Mouse (Mus musculus) liver, embryonic 14.5 days (tissue): ENCODE results near the gene Epha4. TPM values are rescaled to one million over a fixed set of nuclear protein-coding genes. Genes with fewer than 3 reads are reported as not detected.

Experiments used
- ATAC-seq: fragments of 200-750 bp; cut with Nextera tagmentation; 2 replicates; pipeline ENCODE4 v1.8.0; 2017; ENCODE audit warnings: moderate number of reproducible peaks, mild to moderate bottlenecking, moderate library complexity; ENCODE audit not compliant: insufficient read depth
- DNase-seq, 3 experiments: peaks; one replicate each; pipeline ENCODE4 v3.0.0-alpha.2; 2012 to 2013; ENCODE audit warnings: low read depth in 3 of 3, low spot score in 3 of 3
- H3K27ac ChIP-seq: fragments of 300-500 bp; sonication (generic); 2 replicates; pipeline ENCODE4 v1.5.1; 2014; ENCODE audit warnings: moderate library complexity, mild to moderate bottlenecking, control low read depth, inconsistent platforms
- H3K27me3 ChIP-seq: fragments of 300-500 bp; sonication (generic); 2 replicates; pipeline ENCODE4 v1.6.1; 2014; ENCODE audit warnings: mild to moderate bottlenecking, low read length, moderate library complexity; ENCODE audit not compliant: control insufficient read depth, insufficient read depth
- H3K36me3 ChIP-seq: fragments of 300-500 bp; sonication (generic); replicated peaks from 2 replicates; pipeline ENCODE4 v1.6.1; 2014; ENCODE audit warnings: low read depth; ENCODE audit not compliant: control insufficient read depth, insufficient read depth
- H3K4me1 ChIP-seq, 2 experiments: fragments of 200-500 bp in 1 of 2; fragments of 300-500 bp in 1 of 2; sonication (generic) in 1 of 2; replicated peaks; 2 replicates each; pipeline ENCODE4 v1.6.1; 2012 to 2014; ENCODE audit warnings: antibody characterized with exemption in 1 of 2, inconsistent platforms in 1 of 2, low read length in 1 of 2; ENCODE audit not compliant: control insufficient read depth in 2 of 2, insufficient read depth in 2 of 2
- H3K4me2 ChIP-seq: fragments of 300-500 bp; sonication (generic); 2 replicates; pipeline ENCODE4 v1.6.1; 2014; ENCODE audit warnings: low read depth, mild to moderate bottlenecking, control low read depth, moderate library complexity
- H3K4me3 ChIP-seq, 2 experiments: fragments of 200-500 bp in 1 of 2; fragments of 300-500 bp in 1 of 2; sonication (generic) in 1 of 2; 2 replicates each; pipeline ENCODE4 v1.5.1; 2012 to 2014; ENCODE audit warnings: low read depth in 2 of 2, low read length in 2 of 2, mild to moderate bottlenecking in 2 of 2, control low read depth in 1 of 2, inconsistent platforms in 1 of 2, moderate library complexity in 1 of 2; ENCODE audit not compliant: insufficient read depth in 1 of 2
- H3K9ac ChIP-seq: fragments of 300-500 bp; sonication (generic); replicated peaks from 2 replicates; pipeline ENCODE4 v1.6.1; 2014; ENCODE audit warnings: mild to moderate bottlenecking, control low read depth, moderate library complexity
- H3K9me3 ChIP-seq: fragments of 300-500 bp; sonication (generic); 2 replicates; pipeline ENCODE4 v1.6.1; 2016; ENCODE audit warnings: low read length, mixed read lengths; ENCODE audit not compliant: control insufficient read depth
- CTCF ChIP-seq: IDR thresholded peaks from 2 replicates; pipeline ENCODE4 v1.5.1; 2016; ENCODE audit warnings: antibody characterized with exemption, low read depth, control low read depth
- EP300 ChIP-seq: IDR thresholded peaks from 2 replicates; pipeline ENCODE4 v1.6.1; 2016; ENCODE audit warnings: antibody characterized with exemption, low read depth
- WGBS: fragments of 180-500 bp; shearing (Covaris S2); extraction: QIAGEN DNeasy Blood & Tissue Kit; methylation state at CpG from one replicate; pipeline ENCODE4 v1.1.7; 2014; ENCODE audit not compliant: insufficient replicate concordance; 5-methylcytosine and 5-hydroxymethylcytosine counted together
- polyA plus RNA-seq, 2 experiments: library from polyadenylated mRNA; depleted of rRNA in 1 of 2; stranded (reverse) in 1 of 2; unstranded in 1 of 2; fragments of >200 nt; fragmentation: Nextera tagmentation in 1 of 2; extraction: Ambion mirVana in 1 of 2; gene quantifications; 2 replicates each; pipeline versions ENCODE4 v1.2.1 to v1.2.3; 2012 to 2014

Gene Epha4
- polyA plus RNA-seq, 2 experiments: 0.22 to 0.50 TPM

GRCm38 (mm10) chr1:77412871-77413669 is 101.8 kb downstream of the Epha4 start:
- Histone ChIP-seq H3K9ac (no peak overlapping the region), H3K27me3 (no peaks in the 10 kb centered on the region), H3K4me3 (no peak overlapping the region), H3K4me1 (peaks cover 0 to 3% of the 10 kb centered on the region in 2 experiments; a peak in 1 of 4 replicates), H3K4me2 (no peak overlapping the region), H3K9me3 (no peaks in the 10 kb centered on the region), H3K36me3 (no peaks in the 10 kb centered on the region), H3K27ac (no peak overlapping the region)
- DNase-seq (no peak), ATAC-seq (no peak)
- 57% methylated on average over 9 of the region's 9 CpGs for WGBS
- no peak for TF ChIP-seq CTCF
- TF ChIP-seq EP300: no peak

GRCm38 (mm10) chr1:77412285-77412684 is 102.6 kb downstream of the Epha4 start:
- DNase-seq: no peak
- 39% methylated on average over 13 of the region's 13 CpGs for WGBS
- Histone ChIP-seq H3K4me3 (no peak overlapping the region), H3K4me2 (no peak overlapping the region), H3K9me3 (no peaks in the 10 kb centered on the region), H3K36me3 (no peaks in the 10 kb centered on the region), H3K9ac (no peak overlapping the region), H3K4me1 (peaks cover 0 to 3% of the 10 kb centered on the region in 2 experiments; a peak in 1 of 4 replicates), H3K27ac (no peak overlapping the region), H3K27me3 (no peaks in the 10 kb centered on the region)
- ATAC-seq: no peak
- TF ChIP-seq CTCF: no peak
- no peak for TF ChIP-seq EP300

GRCm38 (mm10) chr1:77411222-77411621 is 103.7 kb downstream of the Epha4 start:
- no peak overlapping the region for H3K27ac ChIP-seq
- no peak for ATAC-seq
- TF ChIP-seq EP300 (no peak), CTCF (no peak)

GRCm38 (mm10) chr1:77410716-77411115 is 104.2 kb downstream of the Epha4 start:
- Histone ChIP-seq H3K4me3 (no peak overlapping the region), H3K9ac (no peak overlapping the region), H3K9me3 (no peaks in the 10 kb centered on the region), H3K4me1 (peaks cover 0 to 3% of the 10 kb centered on the region in 2 experiments; a peak in 1 of 4 replicates), H3K27me3 (no peaks in the 10 kb centered on the region), H3K27ac (no peak overlapping the region), H3K4me2 (no peak overlapping the region), H3K36me3 (no peaks in the 10 kb centered on the region)
- TF ChIP-seq CTCF: no peak
- TF ChIP-seq EP300: no peak
- DNase-seq: no peak
- WGBS: 67% methylated on average over 2 of the region's 2 CpGs
- no peak for ATAC-seq

More at GRCm38 (mm10) chr1:77411222-77411621, 103.7 kb downstream of the Epha4 start:
- Histone ChIP-seq H3K27me3 (no peaks in the 10 kb centered on the region), H3K4me1 (peaks cover 0 to 3% of the 10 kb centered on the region in 2 experiments; a peak in 1 of 4 replicates), H3K9ac (no peak overlapping the region), H3K4me3 (no peak overlapping the region), H3K9me3 (no peaks in the 10 kb centered on the region), H3K36me3 (no peaks in the 10 kb centered on the region), H3K4me2 (no peak overlapping the region)
- 74% methylated on average over 4 of the region's 4 CpGs for WGBS
- no peak for DNase-seq

GRCm38 (mm10) chr1:77410153-77410552 is 104.7 kb downstream of the Epha4 start:
- no peaks in the 10 kb centered on the region for H3K9me3 ChIP-seq
- H3K36me3 ChIP-seq: no peaks in the 10 kb centered on the region
- H3K9ac ChIP-seq: no peak overlapping the region
- H3K4me3 ChIP-seq: no peak overlapping the region
- ATAC-seq: no peak
- DNase-seq: no peak
- no peak overlapping the region for H3K27ac ChIP-seq
- no peak overlapping the region for H3K4me2 ChIP-seq
- WGBS: 63% methylated on average over 3 of the region's 3 CpGs
- H3K4me1 ChIP-seq: peaks cover 0 to 3% of the 10 kb centered on the region in 2 experiments; a peak in 1 of 4 replicates
- no peaks in the 10 kb centered on the region for H3K27me3 ChIP-seq
- no peak for TF ChIP-seq EP300
